ENCODE assay signal across 29 mouse cellular contexts in genomic region chr5:117303691-117304579, GRCm38 (mm10). TPM values are rescaled to one million over a fixed set of nuclear protein-coding genes. Genes with fewer than 3 reads are reported as not detected.
DNase-seq lines count a peak whose midpoint lies in the region; ATAC-seq and TF ChIP-seq lines count a peak whose summit lies in the region.
"Had no signal": no experiment of that assay in that cellular context is flagged by ENCODE, and none has a peak within 500 bp of the region (broad histone marks: within the 10 kb centered on the region; RNA-seq: fewer than 3 reads in every experiment).

No protein-coding gene starts in this region.

- no peaks in the 10 kb centered on the region for H3K36me3 ChIP-seq in heart, postnatal 0 days (replicated peaks; ENCODE audit: control insufficient read depth, insufficient read depth, low read length)
- H3K36me3 ChIP-seq in stomach, embryonic 15.5 days, result no peaks in the 10 kb centered on the region
- no peaks in the 10 kb centered on the region for H3K36me3 ChIP-seq in stomach, postnatal 0 days (ENCODE audit: control insufficient read depth, insufficient read depth, low read length)
- H3K36me3 ChIP-seq in intestine, embryonic 16.5 days (ENCODE audit: control insufficient read depth, insufficient read depth, low read length), result no peaks in the 10 kb centered on the region
- H3K36me3 ChIP-seq: embryonic facial prominence, embryonic 13.5 days; hindbrain, embryonic 13.5 days; limb, embryonic 12.5 days; neural tube, embryonic 13.5 days had no signal

- 31% methylated on average over 18 of the region's 18 CpGs for WGBS in heart, postnatal 0 days
- 56% methylated on average over 18 of the region's 18 CpGs for WGBS in stomach, embryonic 15.5 days
- 60% methylated on average over 18 of the region's 18 CpGs for WGBS in stomach, postnatal 0 days
- WGBS in intestine, embryonic 16.5 days, result 50% methylated on average over 18 of the region's 18 CpGs

- 0 out of 2 replicates have a peak, but pooled peaks cover 8% of the 10 kb centered on the region for H3K4me1 ChIP-seq in heart, postnatal 0 days (ENCODE audit: control insufficient read depth, insufficient read depth)
- no peaks in the 10 kb centered on the region for H3K4me1 ChIP-seq in stomach, embryonic 15.5 days
- no peaks in the 10 kb centered on the region for H3K4me1 ChIP-seq in stomach, postnatal 0 days (replicated peaks; ENCODE audit: control insufficient read depth, insufficient read depth)
- H3K4me1 ChIP-seq in intestine, embryonic 16.5 days (ENCODE audit: control insufficient read depth, insufficient read depth, low read length), result no peaks in the 10 kb centered on the region
- H3K4me1 ChIP-seq: embryonic facial prominence, embryonic 13.5 days; forebrain, embryonic 13.5 days; limb, embryonic 12.5 days; neural tube, embryonic 13.5 days had no signal

- no peak for ATAC-seq in heart, postnatal 0 days (ENCODE audit: insufficient read depth, low read depth)
- no peak for ATAC-seq in stomach, embryonic 15.5 days (ENCODE audit: insufficient read depth, low FRiP score, low read depth)
- ATAC-seq in stomach, postnatal 0 days (ENCODE audit: low FRiP score, low TSS enrichment), result no peak
- peak; percentile 26; the same call in 1 of the 2 replicates for ATAC-seq in intestine, embryonic 16.5 days
- ATAC-seq: forebrain, embryonic 13.5 days; midbrain, embryonic 16.5 days had no signal

- DNase-seq in adrenal gland, postnatal 36 days, result peak; percentile 35 to 41
- no peak for DNase-seq in adrenal gland, adult 18-20 months (ENCODE audit: low spot score in 2 of 2)
- DNase-seq in heart, postnatal 0 days (ENCODE audit: low spot score), result no peak
- DNase-seq in heart, adult 11 months, result no peak
- no peak for DNase-seq in stomach, postnatal 0 days (ENCODE audit: low spot score)
- DNase-seq in thymus, adult 18-20 months, result no peak
- DNase-seq: cerebellum, adult 8-10 months; cerebellum, postnatal 36 days; embryo, embryonic 11 days; gastrocnemius, postnatal 10 days; heart, adult 18-20 months; kidney, adult 9 months; kidney, postnatal 4 days; lung, adult 2 months; lung, postnatal 36 days; retina, postnatal 1 day; right cerebral cortex, postnatal 25 days; spleen, adult 18-20 months had no signal

- TF ChIP-seq EP300 in heart, postnatal 0 days (IDR thresholded peaks at IDR 0.05; ENCODE audit: low read depth), result no peak
- no peak for TF ChIP-seq EP300 in stomach, postnatal 0 days (optimal IDR thresholded peaks at IDR 0.05)

- H3K9ac ChIP-seq in heart, postnatal 0 days (replicated peaks; ENCODE audit: low read depth, low read length), result no peak overlapping the region
- no peak overlapping the region for H3K9ac ChIP-seq in stomach, embryonic 15.5 days
- no peak overlapping the region for H3K9ac ChIP-seq in stomach, postnatal 0 days (ENCODE audit: low read length)
- H3K9ac ChIP-seq in intestine, embryonic 16.5 days (ENCODE audit: low read depth, low read length), result no peak overlapping the region
- H3K9ac ChIP-seq: embryonic facial prominence, embryonic 13.5 days; forebrain, embryonic 13.5 days; hindbrain, embryonic 13.5 days; limb, embryonic 12.5 days; neural tube, embryonic 13.5 days had no signal

- 0 out of 2 replicates have a peak, but pooled peaks cover 2% of the 10 kb centered on the region for H3K9me3 ChIP-seq in heart, postnatal 0 days (replicated peaks; ENCODE audit: control insufficient read depth, low read length)
- H3K9me3 ChIP-seq in stomach, embryonic 15.5 days, result no peaks in the 10 kb centered on the region
- H3K9me3 ChIP-seq in stomach, postnatal 0 days (ENCODE audit: control insufficient read depth, low read length), result no peaks in the 10 kb centered on the region
- H3K9me3 ChIP-seq in intestine, embryonic 16.5 days (ENCODE audit: control insufficient read depth, low read length), result no peaks in the 10 kb centered on the region; the same call in 1 of the 2 replicates
- H3K9me3 ChIP-seq: embryonic facial prominence, embryonic 13.5 days; forebrain, embryonic 13.5 days; hindbrain, embryonic 13.5 days; neural tube, embryonic 13.5 days had no signal

- H3K4me3 ChIP-seq in heart, postnatal 0 days (ENCODE audit: low read depth, low read length), result no peak overlapping the region
- H3K4me3 ChIP-seq in stomach, embryonic 15.5 days (replicated peaks), result no peak overlapping the region
- no peak overlapping the region for H3K4me3 ChIP-seq in stomach, postnatal 0 days (ENCODE audit: low read depth, low read length)
- no peak overlapping the region for H3K4me3 ChIP-seq in intestine, embryonic 16.5 days (ENCODE audit: low read length)
- H3K4me3 ChIP-seq: embryonic facial prominence, embryonic 13.5 days; erythroblast, embryonic 14.5 days; forebrain, embryonic 13.5 days; hindbrain, embryonic 13.5 days; limb, embryonic 12.5 days; myocyte; neural tube, embryonic 13.5 days had no signal

- no peaks in the 10 kb centered on the region for H3K27me3 ChIP-seq in heart, postnatal 0 days (ENCODE audit: control insufficient read depth, insufficient read depth, low read length)
- H3K27me3 ChIP-seq in stomach, embryonic 15.5 days (replicated peaks), result no peaks in the 10 kb centered on the region
- no peaks in the 10 kb centered on the region for H3K27me3 ChIP-seq in stomach, postnatal 0 days (ENCODE audit: control insufficient read depth, insufficient read depth, low read length)
- H3K27me3 ChIP-seq in intestine, embryonic 16.5 days (replicated peaks; ENCODE audit: control insufficient read depth, insufficient read depth, low read length), result no peaks in the 10 kb centered on the region
- H3K27me3 ChIP-seq: embryonic facial prominence, embryonic 13.5 days; forebrain, embryonic 13.5 days; hindbrain, embryonic 13.5 days; limb, embryonic 12.5 days; neural tube, embryonic 13.5 days had no signal

- peak overlapping the region; percentile 58 for H3K27ac ChIP-seq in heart, postnatal 0 days (ENCODE audit: low read depth)
- H3K27ac ChIP-seq in stomach, embryonic 15.5 days, result 0 out of 2 replicates have a peak overlapping the region, but pooled peaks have one; percentile 12
- no peak overlapping the region for H3K27ac ChIP-seq in stomach, postnatal 0 days (replicated peaks)
- no peak overlapping the region for H3K27ac ChIP-seq in intestine, embryonic 16.5 days (ENCODE audit: low read length)
- H3K27ac ChIP-seq: embryonic facial prominence, embryonic 13.5 days; forebrain, embryonic 13.5 days; hindbrain, embryonic 13.5 days; limb, embryonic 12.5 days; neural tube, embryonic 13.5 days had no signal

- H3K4me2 ChIP-seq in heart, postnatal 0 days (ENCODE audit: low read depth, low read length), result no peak overlapping the region
- H3K4me2 ChIP-seq in stomach, embryonic 15.5 days, result no peak overlapping the region
- H3K4me2 ChIP-seq in stomach, postnatal 0 days (replicated peaks; ENCODE audit: low read depth), result no peak overlapping the region
- H3K4me2 ChIP-seq in intestine, embryonic 16.5 days (ENCODE audit: low read depth, low read length), result no peak overlapping the region
- H3K4me2 ChIP-seq: embryonic facial prominence, embryonic 13.5 days; forebrain, embryonic 13.5 days; hindbrain, embryonic 13.5 days; limb, embryonic 12.5 days; liver, embryonic 11.5 days; neural tube, embryonic 13.5 days had no signal

- no peak for TF ChIP-seq CTCF in heart, postnatal 0 days (IDR thresholded peaks at IDR 0.05; ENCODE audit: low read depth)
- TF ChIP-seq CTCF in stomach, postnatal 0 days (IDR thresholded peaks at IDR 0.05; ENCODE audit: low read depth), result no peak

RNA-seq across cellular contexts. Expression of gene Vsig10, which starts 14.9 kb away (rescaled TPM):
- 10 to 100 TPM; 16.3 to 23.0 TPM for total RNA-seq in adrenal gland, postnatal 36 days (2021)
- 10 to 100 TPM; 11.3 to 16.2 TPM for total RNA-seq in adrenal gland, adult 18-20 months (2021)
- total RNA-seq in heart, postnatal 0 days (2014; rRNA removed; ENCODE audit: low replicate concordance), result 11.6 and 13.1 TPM in 2 replicates
- polyA plus RNA-seq in heart, postnatal 0 days (2015; fragmentation: Nextera tagmentation; extraction: Ambion mirVana), result 7.0 and 7.2 TPM in 2 replicates
- polyA plus RNA-seq in stomach, embryonic 15.5 days (2015; fragmentation: Nextera tagmentation; extraction: Ambion mirVana), result 19.9 and 20.1 TPM in 2 replicates
- 9.9 and 13.0 TPM in 2 replicates for polyA plus RNA-seq in stomach, postnatal 0 days (2015; fragmentation: Nextera tagmentation; extraction: Ambion mirVana)
- polyA plus RNA-seq in intestine, embryonic 16.5 days (2015; fragmentation: Nextera tagmentation; extraction: Ambion mirVana), result 15.4 and 18.6 TPM in 2 replicates
- polyA plus RNA-seq: erythroblast, embryonic 14.5 days had no signal

RNA-seq across cellular contexts. Expression of gene Pebp1, which starts 16.5 kb away (rescaled TPM):
- total RNA-seq in adrenal gland, postnatal 36 days (2021), result 1,000 to 10,000 TPM; 1,300 to 1,490 TPM
- 1,000 to 10,000 TPM; 1,102 to 1,483 TPM for total RNA-seq in adrenal gland, adult 18-20 months (2021)
- total RNA-seq in heart, postnatal 0 days (2014; rRNA removed; ENCODE audit: low replicate concordance), result 871 and 905 TPM in 2 replicates
- 527 and 544 TPM in 2 replicates for polyA plus RNA-seq in heart, postnatal 0 days (2015; fragmentation: Nextera tagmentation; extraction: Ambion mirVana)
- polyA plus RNA-seq in stomach, embryonic 15.5 days (2015; fragmentation: Nextera tagmentation; extraction: Ambion mirVana), result 644 and 729 TPM in 2 replicates
- 394 and 400 TPM in 2 replicates for polyA plus RNA-seq in stomach, postnatal 0 days (2015; fragmentation: Nextera tagmentation; extraction: Ambion mirVana)
- 636 and 699 TPM in 2 replicates for polyA plus RNA-seq in intestine, embryonic 16.5 days (2015; fragmentation: Nextera tagmentation; extraction: Ambion mirVana)

RNA-seq across cellular contexts. Expression of gene Wsb2, which starts 53.2 kb away (rescaled TPM):
- 100 to 1,000 TPM; 134 to 135 TPM for total RNA-seq in adrenal gland, postnatal 36 days (2021)
- total RNA-seq in adrenal gland, adult 18-20 months (2021), result 100 to 1,000 TPM; 126 to 138 TPM
- 137 and 139 TPM in 2 replicates for total RNA-seq in heart, postnatal 0 days (2014; rRNA removed; ENCODE audit: low replicate concordance)
- 77.4 and 83.2 TPM in 2 replicates for polyA plus RNA-seq in heart, postnatal 0 days (2015; fragmentation: Nextera tagmentation; extraction: Ambion mirVana)
- polyA plus RNA-seq in stomach, embryonic 15.5 days (2015; fragmentation: Nextera tagmentation; extraction: Ambion mirVana), result 73.9 and 78.0 TPM in 2 replicates
- 50.0 and 50.3 TPM in 2 replicates for polyA plus RNA-seq in stomach, postnatal 0 days (2015; fragmentation: Nextera tagmentation; extraction: Ambion mirVana)
- polyA plus RNA-seq in intestine, embryonic 16.5 days (2015; fragmentation: Nextera tagmentation; extraction: Ambion mirVana), result 43.9 and 63.3 TPM in 2 replicates

Comparison
In these comparisons a context has a peak if more than half of its experiments do, and no peak if none do; other contexts are left out.
1. DNase-seq: peak in adrenal gland, postnatal 36 days (2 of 2); none in adrenal gland, adult 18-20 months (0 of 2), heart, postnatal 0 days (single experiment), heart, adult 11 months (single experiment), stomach, postnatal 0 days (single experiment) and thymus, adult 18-20 months (0 of 2).
2. H3K27ac ChIP-seq: peak in heart, postnatal 0 days (single experiment) and stomach, embryonic 15.5 days (single experiment); none in stomach, postnatal 0 days (single experiment) and intestine, embryonic 16.5 days (single experiment).